In genomic region chr1:89749666-89750065, GRCm38 (mm10) we compare ENCODE assay signal across 21 mouse cellular contexts.
A peak's percentile ranks its signal among the peaks of the same experiment; 100 is the strongest.
DNase-seq lines count a peak whose midpoint lies in the region; ATAC-seq lines count a peak whose summit lies in the region.
"Had no signal": no experiment of that assay in that cellular context is flagged by ENCODE, and none has a peak within 500 bp of the region (broad histone marks: within the 10 kb centered on the region; RNA-seq: fewer than 3 reads in every experiment).

No protein-coding gene starts in this region.

- peak overlapping the region; percentile 70 for H3K27ac ChIP-seq in forebrain, embryonic 12.5 days
- no peak overlapping the region for H3K27ac ChIP-seq in forebrain, embryonic 10.5 days
- 0 out of 2 replicates have a peak overlapping the region, but pooled peaks have one; percentile 69 for H3K27ac ChIP-seq in hindbrain, embryonic 14.5 days
- no peak overlapping the region for H3K27ac ChIP-seq in hindbrain, embryonic 10.5 days
- no peak overlapping the region for H3K27ac ChIP-seq in neural tube, embryonic 12.5 days
- H3K27ac ChIP-seq: embryonic facial prominence, embryonic 10.5 days; layer of hippocampus, adult 2 months; limb, embryonic 13.5 days; liver, embryonic 12.5 days had no signal

- ATAC-seq in forebrain, embryonic 12.5 days (ENCODE audit: low FRiP score) = no peak
- ATAC-seq in hindbrain, embryonic 14.5 days (ENCODE audit: low FRiP score) = no peak
- no peak for ATAC-seq in neural tube, embryonic 12.5 days (ENCODE audit: low FRiP score, low read depth)
- ATAC-seq: intestine, postnatal 0 days; liver, embryonic 12.5 days had no signal

- H3K9ac ChIP-seq in forebrain, embryonic 12.5 days = no peak overlapping the region
- H3K9ac ChIP-seq in hindbrain, embryonic 14.5 days = no peak overlapping the region
- H3K9ac ChIP-seq in neural tube, embryonic 12.5 days = no peak overlapping the region
- H3K9ac ChIP-seq: heart, embryonic 12.5 days; limb, embryonic 13.5 days; liver, embryonic 12.5 days had no signal

- no peaks in the 10 kb centered on the region for H3K9me3 ChIP-seq in forebrain, embryonic 12.5 days
- H3K9me3 ChIP-seq in forebrain, embryonic 10.5 days = no peaks in the 10 kb centered on the region; the same call in 1 of the 2 replicates
- H3K9me3 ChIP-seq in hindbrain, embryonic 14.5 days (ENCODE audit: control insufficient read depth, low read length) = no peaks in the 10 kb centered on the region
- no peaks in the 10 kb centered on the region for H3K9me3 ChIP-seq in hindbrain, embryonic 10.5 days
- no peaks in the 10 kb centered on the region for H3K9me3 ChIP-seq in neural tube, embryonic 12.5 days
- H3K9me3 ChIP-seq: embryonic facial prominence, embryonic 10.5 days; limb, embryonic 13.5 days; liver, embryonic 12.5 days had no signal

- H3K4me2 ChIP-seq in forebrain, embryonic 12.5 days = no peak overlapping the region
- no peak overlapping the region for H3K4me2 ChIP-seq in hindbrain, embryonic 14.5 days (replicated peaks)
- H3K4me2 ChIP-seq in neural tube, embryonic 12.5 days (replicated peaks) = peak overlapping the region; percentile 48
- H3K4me2 ChIP-seq: liver, embryonic 12.5 days had no signal

- H3K36me3 ChIP-seq in forebrain, embryonic 12.5 days (replicated peaks) = peaks cover 9% of the 10 kb centered on the region; the same call in 1 of the 2 replicates
- H3K36me3 ChIP-seq in forebrain, embryonic 10.5 days (replicated peaks) = peaks cover 23% of the 10 kb centered on the region
- H3K36me3 ChIP-seq in hindbrain, embryonic 14.5 days (replicated peaks; ENCODE audit: control insufficient read depth, insufficient read depth) = peaks cover 15% of the 10 kb centered on the region
- H3K36me3 ChIP-seq in hindbrain, embryonic 10.5 days = peaks cover 16% of the 10 kb centered on the region
- H3K36me3 ChIP-seq in neural tube, embryonic 12.5 days = peaks cover 9% of the 10 kb centered on the region

- no peak for DNase-seq in forebrain, embryonic 10.5 days (ENCODE audit: extremely low spot score, low spot score)
- no peak for DNase-seq in hindbrain, embryonic 14.5 days (ENCODE audit: low spot score)
- no peak for DNase-seq in hindbrain, embryonic 10.5 days (ENCODE audit: low spot score)
- DNase-seq in neural tube, embryonic 10.5 days (ENCODE audit: extremely low spot score, low spot score) = no peak
- no peak for DNase-seq in layer of hippocampus, adult 8-10 months (ENCODE audit: low spot score in 2 of 2)
- DNase-seq: adrenal gland, postnatal 25 days; cerebellum, adult 9-10 months; gastrocnemius, postnatal 25 days; heart, adult 18-20 months; heart, postnatal 10 days; lung, adult 18-20 months; thymus, adult 2 months; thymus, postnatal 4 days had no signal

- no peak overlapping the region for H3K4me3 ChIP-seq in forebrain, embryonic 12.5 days (replicated peaks)
- no peak overlapping the region for H3K4me3 ChIP-seq in forebrain, embryonic 10.5 days
- no peak overlapping the region for H3K4me3 ChIP-seq in hindbrain, embryonic 14.5 days (replicated peaks; ENCODE audit: low read length)
- no peak overlapping the region for H3K4me3 ChIP-seq in hindbrain, embryonic 10.5 days
- no peak overlapping the region for H3K4me3 ChIP-seq in neural tube, embryonic 12.5 days
- H3K4me3 ChIP-seq: limb, embryonic 13.5 days; liver, embryonic 12.5 days had no signal

- peaks cover 25% of the 10 kb centered on the region for H3K4me1 ChIP-seq in forebrain, embryonic 12.5 days
- peaks cover 21% of the 10 kb centered on the region for H3K4me1 ChIP-seq in forebrain, embryonic 10.5 days
- H3K4me1 ChIP-seq in hindbrain, embryonic 14.5 days (replicated peaks; ENCODE audit: control insufficient read depth, insufficient read depth, low read length) = peaks cover 20% of the 10 kb centered on the region
- H3K4me1 ChIP-seq in hindbrain, embryonic 10.5 days (replicated peaks) = peaks cover 26% of the 10 kb centered on the region
- H3K4me1 ChIP-seq in neural tube, embryonic 12.5 days = peaks cover 34% of the 10 kb centered on the region
- H3K4me1 ChIP-seq: liver, embryonic 12.5 days had no signal

- peaks cover 83% of the 10 kb centered on the region for H3K27me3 ChIP-seq in forebrain, embryonic 12.5 days
- peaks cover 99% of the 10 kb centered on the region for H3K27me3 ChIP-seq in forebrain, embryonic 10.5 days (ENCODE audit: poor library complexity, severe bottlenecking)
- no peaks in the 10 kb centered on the region for H3K27me3 ChIP-seq in hindbrain, embryonic 14.5 days (ENCODE audit: control insufficient read depth, insufficient read depth, low read length)
- H3K27me3 ChIP-seq in hindbrain, embryonic 10.5 days (ENCODE audit: insufficient read depth, poor library complexity, severe bottlenecking) = peaks cover 45% of the 10 kb centered on the region
- H3K27me3 ChIP-seq in neural tube, embryonic 12.5 days (replicated peaks) = peaks cover 8% of the 10 kb centered on the region; the same call in 1 of the 2 replicates
- H3K27me3 ChIP-seq: heart, embryonic 12.5 days; limb, embryonic 13.5 days; liver, embryonic 12.5 days had no signal

Comparison
In these comparisons a context has a peak if more than half of its experiments do, and no peak if none do; other contexts are left out.
1. H3K27ac ChIP-seq: peak in forebrain, embryonic 12.5 days (single experiment) and hindbrain, embryonic 14.5 days (single experiment); none in forebrain, embryonic 10.5 days (single experiment), hindbrain, embryonic 10.5 days (single experiment) and neural tube, embryonic 12.5 days (single experiment).